Mouse (Mus musculus) myocyte (in vitro differentiated cells): ENCODE data around the gene Hsd17b13. TPM values are rescaled to one million over a fixed set of nuclear protein-coding genes. Genes with fewer than 3 reads are reported as not detected.

Source experiments
- H3K27me3 ChIP-seq: one replicate; pipeline ENCODE4 v1.6.1; 2011; ENCODE audit not compliant: control insufficient read depth, insufficient read depth, insufficient read length
- H3K36me3 ChIP-seq: one replicate; pipeline ENCODE4 v1.6.1; 2011; ENCODE audit not compliant: control insufficient read depth, insufficient read depth
- H3K4me2 ChIP-seq: one replicate; pipeline ENCODE4 v1.6.1; 2011; ENCODE audit warnings: low read depth, control low read depth
- H3K4me3 ChIP-seq: one replicate; pipeline ENCODE4 v1.5.1; 2011; ENCODE audit warnings: mild to moderate bottlenecking, control low read depth, moderate library complexity
- H3K79me2 ChIP-seq: one replicate; pipeline ENCODE4 v1.6.1; 2011; ENCODE audit not compliant: control insufficient read depth, insufficient read depth
- H3ac ChIP-seq: one replicate; pipeline ENCODE4 v1.6.1; 2011; ENCODE audit not compliant: control insufficient read depth, insufficient read length
- CEBPB ChIP-seq: IDR thresholded peaks from 2 replicates; pipeline ENCODE4 v1.6.1; 2011; ENCODE audit warnings: mild to moderate bottlenecking, moderate library complexity; ENCODE audit not compliant: poor library complexity, insufficient read depth, severe bottlenecking
- MAX ChIP-seq: IDR thresholded peaks from one replicate; pipeline ENCODE4 v1.6.1; 2011; ENCODE audit warnings: low read depth, mild to moderate bottlenecking, control low read depth
- MYOD1 ChIP-seq, 3 experiments: IDR thresholded peaks; one replicate each; pipeline ENCODE4 v1.6.1; 2011; ENCODE audit warnings: control low read depth in 2 of 3, low read depth in 2 of 3, mild to moderate bottlenecking in 2 of 3, moderate library complexity in 1 of 3; ENCODE audit not compliant: insufficient read length in 2 of 3, control insufficient read depth in 1 of 3
- MYOG ChIP-seq, 3 experiments: IDR thresholded peaks; one replicate each; pipeline ENCODE4 v1.6.1; 2011; ENCODE audit warnings: control low read depth in 2 of 3, low read depth in 2 of 3, mild to moderate bottlenecking in 2 of 3; ENCODE audit not compliant: insufficient read length in 2 of 3, control insufficient read depth in 1 of 3, insufficient read depth in 1 of 3
- POLR2A ChIP-seq: IDR thresholded peaks from one replicate; pipeline ENCODE4 v1.6.1; 2011; ENCODE audit warnings: low read depth, mild to moderate bottlenecking, control low read depth, moderate library complexity; ENCODE audit not compliant: insufficient read length
- POLR2AphosphoS2 ChIP-seq: IDR thresholded peaks from one replicate; pipeline ENCODE4 v1.6.1; 2011; ENCODE audit warnings: low read depth, control low read depth; ENCODE audit not compliant: insufficient read length
- REST ChIP-seq: IDR thresholded peaks from one replicate; pipeline ENCODE4 v1.6.1; 2011; ENCODE audit warnings: mild to moderate bottlenecking, control low read depth, moderate library complexity; ENCODE audit not compliant: insufficient read depth, insufficient read length
- SRF ChIP-seq: IDR thresholded peaks from one replicate; pipeline ENCODE4 v1.6.1; 2011; ENCODE audit warnings: low read depth; ENCODE audit not compliant: control insufficient read depth, insufficient read length
- TCF12 ChIP-seq: IDR thresholded peaks from one replicate; pipeline ENCODE4 v1.6.1; 2011; ENCODE audit warnings: mild to moderate bottlenecking, control low read depth; ENCODE audit not compliant: poor library complexity, insufficient read depth, severe bottlenecking
- TCF3 ChIP-seq: IDR thresholded peaks from one replicate; pipeline ENCODE4 v1.6.1; 2011; ENCODE audit warnings: low read depth, control low read depth; ENCODE audit not compliant: insufficient read length
- USF1 ChIP-seq: IDR thresholded peaks from one replicate; pipeline ENCODE4 v1.6.1; 2011; ENCODE audit warnings: low read depth, mild to moderate bottlenecking, control low read depth, moderate library complexity
- polyA plus RNA-seq: library from polyadenylated mRNA; unstranded; fragments of >200 nt; fragmentation: generic; extraction: Trizol; gene quantifications from one replicate; pipeline ENCODE4 v1.2.1, GENCODE M21; 2012; ENCODE audit warnings: missing spikeins

Hsd17b13 gene
- polyA plus RNA-seq, 1 experiment = 0.53 TPM

DNA sequence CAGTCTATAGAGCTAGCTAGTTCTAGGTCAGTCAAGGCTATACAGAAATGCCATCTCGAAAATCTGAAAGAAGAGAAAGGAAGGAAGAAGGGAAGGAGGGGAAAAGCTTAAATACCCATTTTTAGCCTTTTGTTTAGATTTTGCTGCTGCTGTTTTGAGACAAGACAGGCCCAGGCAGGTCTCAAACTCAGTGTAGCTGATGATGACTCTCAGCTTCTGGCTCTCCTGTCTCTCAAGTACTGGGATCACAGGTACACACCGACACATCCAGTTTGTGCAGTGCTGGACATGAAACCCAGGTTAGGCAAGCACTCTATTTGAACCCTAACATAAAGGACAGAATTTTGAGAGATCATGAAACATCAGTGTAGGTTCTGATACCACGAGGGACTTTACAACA is 67.7 kb downstream of the Hsd17b13 start:
- Histone ChIP-seq H3K4me3 (no peak overlapping the region), H3K4me2 (no peak overlapping the region), H3K79me2 (no peaks in the 10 kb centered on the region), H3K36me3 (no peaks in the 10 kb centered on the region), H3K27me3 (peaks cover 10% of the 10 kb centered on the region), H3ac (no peak overlapping the region)
- TF ChIP-seq TCF12 = no peak
- no peak for TF ChIP-seq MYOD1 (IDR thresholded peaks at IDR 0.05; ENCODE audit: control insufficient read depth in 1 of 3, insufficient read length in 2 of 3, low read depth in 2 of 3)
- no peak for TF ChIP-seq USF1
- TF ChIP-seq CEBPB = no peak
- no peak for TF ChIP-seq POLR2A
- TF ChIP-seq POLR2AphosphoS2 = no peak

DNA sequence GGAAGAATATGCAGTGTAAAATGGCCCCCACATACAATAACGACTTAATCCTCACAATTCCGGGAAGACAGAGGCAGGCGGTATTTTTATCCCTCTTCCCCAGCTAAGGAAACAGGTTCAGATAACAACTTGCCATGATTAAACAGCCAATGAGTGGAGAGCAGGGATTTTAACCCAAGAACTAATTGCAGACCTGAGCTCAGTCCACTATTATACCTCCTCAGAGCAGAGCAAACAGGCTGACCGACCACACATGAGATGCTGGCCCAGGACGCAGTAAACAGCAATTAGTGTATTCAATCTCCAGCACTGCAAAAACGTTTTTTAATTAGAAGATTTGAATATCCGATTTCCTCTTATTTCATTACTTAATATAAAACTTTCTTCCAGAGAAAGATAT is 68.4 kb downstream of the Hsd17b13 start:
- no peaks in the 10 kb centered on the region for H3K36me3 ChIP-seq
- TF ChIP-seq CEBPB (no peak), POLR2AphosphoS2 (no peak), REST (no peak), TCF3 (no peak), USF1 (no peak), SRF (no peak), MYOD1 (IDR thresholded peaks at IDR 0.05; ENCODE audit: control insufficient read depth in 1 of 3, insufficient read length in 2 of 3, low read depth in 2 of 3) (no peak), MYOG (IDR thresholded peaks at IDR 0.05; ENCODE audit: control insufficient read depth in 1 of 3, insufficient read depth in 1 of 3, insufficient read length in 2 of 3, low read depth in 2 of 3) (no peak), TCF12 (no peak)
- no peak overlapping the region for H3ac ChIP-seq
- no peaks in the 10 kb centered on the region for H3K79me2 ChIP-seq
- H3K4me2 ChIP-seq = no peak overlapping the region
- H3K4me3 ChIP-seq = no peak overlapping the region
- peaks cover 10% of the 10 kb centered on the region for H3K27me3 ChIP-seq

DNA sequence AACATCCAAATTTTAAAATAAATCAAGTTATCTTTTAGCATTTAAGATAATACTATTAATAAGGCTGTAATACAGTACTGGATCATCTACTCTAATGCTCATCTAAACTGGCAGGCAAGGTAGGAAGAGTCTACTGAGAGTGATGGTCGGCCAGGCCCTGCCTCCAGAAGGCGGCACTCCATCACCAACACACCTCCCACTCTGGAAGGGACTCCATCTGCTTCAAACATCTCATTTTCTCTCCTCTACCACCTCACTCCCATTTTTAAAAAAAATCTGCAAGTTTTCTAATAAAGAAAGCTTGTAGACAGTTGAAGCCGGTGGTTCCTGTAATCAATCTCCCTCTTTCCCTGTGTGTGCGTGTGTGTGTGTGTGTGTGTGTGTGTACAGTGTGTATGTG is 69.4 kb downstream of the Hsd17b13 start:
- no peak overlapping the region for H3K4me3 ChIP-seq
- H3K27me3 ChIP-seq = peaks cover 6% of the 10 kb centered on the region
- no peak for TF ChIP-seq REST
- TF ChIP-seq POLR2A = no peak
- no peak for TF ChIP-seq MYOG (IDR thresholded peaks at IDR 0.05; ENCODE audit: control insufficient read depth in 1 of 3, insufficient read depth in 1 of 3, insufficient read length in 2 of 3, low read depth in 2 of 3)
- no peak for TF ChIP-seq MYOD1 (IDR thresholded peaks at IDR 0.05; ENCODE audit: control insufficient read depth in 1 of 3, insufficient read length in 2 of 3, low read depth in 2 of 3)
- no peak for TF ChIP-seq USF1
- no peak for TF ChIP-seq CEBPB
- TF ChIP-seq TCF3 = no peak
- TF ChIP-seq SRF = no peak
- no peak for TF ChIP-seq POLR2AphosphoS2
- no peaks in the 10 kb centered on the region for H3K79me2 ChIP-seq
- H3ac ChIP-seq = no peak overlapping the region
- H3K36me3 ChIP-seq = no peaks in the 10 kb centered on the region
- no peak overlapping the region for H3K4me2 ChIP-seq

DNA sequence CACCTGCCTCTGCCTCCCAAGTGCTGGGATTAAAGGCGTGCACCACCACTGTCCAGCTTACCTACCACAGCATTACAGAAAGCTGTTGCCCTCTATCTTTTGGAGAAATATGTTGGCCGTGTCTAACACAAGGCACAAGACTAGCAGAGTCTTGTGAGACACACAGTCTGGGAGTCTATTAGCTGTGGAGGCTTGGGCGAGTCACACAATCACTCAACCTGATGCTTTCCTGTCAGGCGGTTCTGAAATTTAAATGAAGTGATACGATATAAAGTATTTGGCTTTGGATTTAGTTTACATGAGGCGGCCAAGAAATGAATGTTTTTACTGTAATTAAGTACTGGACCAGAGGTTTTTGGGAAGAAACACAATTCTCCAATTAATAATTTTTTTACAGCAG is 71.0 kb downstream of the Hsd17b13 start:
- Histone ChIP-seq H3K79me2 (no peaks in the 10 kb centered on the region), H3ac (no peak overlapping the region), H3K36me3 (no peaks in the 10 kb centered on the region), H3K27me3 (no peaks in the 10 kb centered on the region), H3K4me2 (no peak overlapping the region), H3K4me3 (no peak overlapping the region)
- TF ChIP-seq USF1 (no peak), MYOG (IDR thresholded peaks at IDR 0.05; ENCODE audit: control insufficient read depth in 1 of 3, insufficient read depth in 1 of 3, insufficient read length in 2 of 3, low read depth in 2 of 3) (no peak), REST (no peak), CEBPB (no peak), TCF3 (no peak), TCF12 (no peak), MAX (no peak)

Other genes starting within 250 kb of the Hsd17b13 start
- 7.2 TPM for gene Klhl8, start 66.2 kb downstream of the Hsd17b13 start, polyA plus RNA-seq
- 6.5 TPM for gene Hsd17b11, start 44.5 kb upstream of the Hsd17b13 start, polyA plus RNA-seq
- gene Nudt9, start 68.9 kb upstream of the Hsd17b13 start, polyA plus RNA-seq = 77.8 TPM
- gene Gm17660, start 100.2 kb upstream of the Hsd17b13 start, polyA plus RNA-seq = not detected
- gene Sparcl1, start 136.3 kb upstream of the Hsd17b13 start, polyA plus RNA-seq = 0.02 TPM
- not detected for gene Dspp, start 193.3 kb upstream of the Hsd17b13 start, polyA plus RNA-seq
- 2.2 TPM for gene Dmp1, start 225.2 kb upstream of the Hsd17b13 start, polyA plus RNA-seq